Mouse (Mus musculus) yolk sac, embryonic 10.5 days (tissue): ENCODE measurements at regions not wholly inside any gene's neighbourhood (a gene's known extent, or its start where the extent isn't known, plus 50 kb on each side); places are given as distances from the start of the nearest gene placed in this dataset.

ENCODE experiments used
- DNase-seq: peaks from one replicate; pipeline ENCODE4 v3.0.0-alpha.2; 2017; ENCODE audit warnings: low spot score

DNA sequence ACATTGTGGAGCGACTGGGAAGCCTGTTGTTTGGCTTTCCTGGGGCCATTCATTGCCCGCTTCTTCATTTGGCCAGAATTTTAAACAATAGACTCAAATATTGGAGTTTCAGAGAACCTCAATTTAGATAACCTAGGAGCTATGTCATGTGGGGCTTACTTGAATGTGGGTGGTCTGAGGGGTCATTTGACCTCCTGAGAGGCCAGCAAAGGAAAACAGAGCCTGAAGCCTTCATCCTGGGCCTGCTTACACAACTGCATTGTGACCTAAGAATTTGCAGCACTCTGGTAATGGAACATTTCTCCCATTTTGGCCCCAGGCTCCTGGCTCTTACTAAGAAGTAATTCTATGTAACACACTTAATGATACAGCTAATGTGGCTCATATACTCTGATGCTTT, 348.2 kb downstream of the Fat4 start:
- no peak for DNase-seq

DNA sequence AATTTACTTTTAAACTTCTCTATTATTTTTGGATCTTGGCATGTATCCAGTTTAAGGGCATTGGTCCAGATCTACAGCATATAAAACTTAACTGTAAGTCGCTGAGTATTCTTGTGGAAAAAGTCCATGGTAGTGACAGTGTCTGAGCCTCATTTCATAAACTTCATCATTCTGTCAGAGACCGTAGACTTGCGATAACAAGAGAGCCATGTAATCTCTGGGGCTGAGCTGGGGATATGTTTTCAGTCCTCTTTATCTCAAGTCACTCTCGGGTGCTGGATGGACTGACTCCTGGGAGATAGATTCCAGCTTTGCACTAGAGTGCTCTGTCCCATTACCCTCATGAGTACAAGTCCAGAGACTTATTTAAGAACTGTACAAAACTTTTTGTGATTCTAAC, 362.0 kb downstream of the Fat4 start:
- DNase-seq, result no peak

DNA sequence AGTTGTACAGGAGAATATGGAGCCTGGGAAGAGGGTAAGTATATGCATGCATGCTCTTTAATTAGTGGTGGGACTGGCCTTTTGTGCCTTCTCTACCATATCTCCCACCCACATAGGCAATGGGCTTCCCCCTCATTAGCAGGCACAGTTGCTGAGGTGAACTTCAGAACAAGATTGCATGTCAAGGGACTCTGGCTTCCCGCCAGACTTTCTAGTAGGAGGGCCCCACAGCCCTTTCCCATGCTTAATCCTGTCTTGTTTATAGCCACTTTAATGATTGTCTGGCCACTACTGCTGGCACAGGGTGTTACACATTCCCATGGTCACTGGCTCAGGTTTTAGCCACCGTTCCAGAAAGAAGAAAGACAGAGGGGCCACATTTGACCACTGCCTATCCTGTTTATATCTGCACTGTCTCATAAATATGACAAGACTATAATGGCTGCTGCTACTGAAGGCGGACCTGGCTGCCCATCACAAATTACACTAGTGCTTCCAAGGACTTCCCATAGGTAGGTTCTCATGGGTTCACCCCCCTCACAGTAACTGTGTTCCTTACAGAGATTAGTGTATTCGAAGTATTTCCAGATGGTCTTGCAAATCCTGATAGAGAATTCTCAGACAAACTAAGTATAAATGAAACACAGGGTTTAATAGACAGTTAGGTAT, 362.6 kb downstream of the Fat4 start:
- no peak for DNase-seq

DNA sequence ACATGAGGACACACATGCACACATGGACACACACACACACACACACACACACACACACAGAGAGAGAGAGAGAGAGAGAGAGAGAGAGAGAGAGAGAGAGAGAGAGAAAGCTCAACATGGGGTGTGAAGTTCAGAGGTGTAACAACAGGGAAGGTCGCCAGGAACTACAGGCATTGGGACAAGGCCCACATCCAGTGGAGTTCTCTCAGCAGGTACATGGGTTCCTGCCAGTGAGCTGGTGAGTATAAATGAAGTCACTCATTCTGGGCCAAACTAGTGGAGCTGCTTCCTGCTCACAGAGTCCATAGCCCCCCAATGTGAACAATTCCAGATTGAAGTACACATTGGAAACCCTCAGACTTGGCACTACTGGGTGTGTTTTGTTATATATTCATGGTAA, 366.3 kb downstream of the Fat4 start:
- DNase-seq, result no peak

DNA sequence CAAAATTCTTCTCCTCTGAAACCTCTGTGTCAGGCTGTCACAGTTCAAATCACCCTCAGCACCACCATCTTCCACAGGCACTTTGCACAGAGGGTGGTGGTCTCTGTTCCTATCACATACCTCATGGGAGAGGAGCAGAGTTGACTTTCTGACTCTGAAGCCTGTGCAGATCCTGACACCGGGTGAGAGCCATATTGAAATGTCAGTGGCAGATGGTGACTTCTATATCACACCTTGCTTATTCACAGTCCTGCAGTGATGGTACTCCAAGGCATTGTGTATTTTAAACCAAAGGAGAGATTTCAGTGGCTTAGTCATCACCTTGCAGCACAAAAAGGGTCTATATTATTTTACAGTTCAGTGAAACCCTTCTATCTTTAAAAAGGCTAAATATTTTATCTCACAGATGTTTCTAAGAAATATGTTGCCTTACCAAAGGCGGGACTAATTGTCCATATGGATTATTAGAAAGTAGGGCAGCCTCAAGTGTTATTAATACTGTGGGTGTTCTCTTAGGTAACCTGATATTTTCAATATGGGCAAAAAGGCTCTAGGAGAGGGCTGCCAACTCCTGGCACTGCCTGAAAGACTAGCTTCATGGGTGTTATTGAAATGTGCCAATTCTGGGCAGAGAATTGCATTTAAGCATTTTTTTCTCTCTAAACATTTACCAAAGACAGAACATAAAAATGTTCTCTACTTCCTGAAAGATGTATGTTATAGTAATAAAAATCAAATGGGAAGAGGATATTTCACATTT, 378.1 kb downstream of the Fat4 start:
- no peak for DNase-seq

DNA sequence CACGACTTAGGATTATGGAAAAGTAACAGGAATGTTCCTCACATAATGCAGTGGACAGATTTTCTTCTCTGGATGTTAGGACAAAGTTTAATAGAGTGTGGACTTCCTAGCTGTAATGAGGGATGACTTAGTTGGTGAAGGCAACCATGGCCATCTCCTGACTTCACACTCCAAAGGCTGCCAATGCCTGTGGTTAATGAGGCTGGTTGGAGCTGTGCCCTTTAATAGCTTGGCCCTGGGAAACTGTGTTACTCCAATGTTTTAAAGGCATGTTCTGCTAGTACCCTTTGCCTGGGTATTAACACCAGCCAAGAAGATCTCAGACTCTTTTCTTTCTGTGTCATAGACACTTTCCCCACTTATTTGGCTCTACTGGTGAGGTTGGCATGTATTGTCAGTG, 378.9 kb downstream of the Fat4 start:
- DNase-seq, result no peak

DNA sequence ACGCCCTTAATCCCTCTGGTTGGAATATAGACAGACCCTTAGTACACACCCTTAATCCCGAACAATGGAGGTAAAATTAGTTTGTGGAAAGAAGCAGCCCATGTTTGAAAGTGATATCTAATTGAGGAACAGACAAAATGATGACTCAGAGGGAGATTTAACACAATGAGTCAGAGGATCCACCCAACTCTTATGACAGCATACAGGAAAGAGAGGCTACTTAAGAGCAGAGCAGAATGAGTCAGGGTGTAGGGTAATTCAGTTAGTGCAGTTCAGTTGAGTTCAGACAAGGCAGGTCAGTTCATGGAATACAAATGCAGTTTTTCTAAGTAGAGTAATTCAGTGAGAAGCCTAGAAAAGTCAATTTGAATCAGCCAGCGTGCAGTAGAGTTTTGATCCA, 382.6 kb downstream of the Fat4 start:
- no peak for DNase-seq

DNA sequence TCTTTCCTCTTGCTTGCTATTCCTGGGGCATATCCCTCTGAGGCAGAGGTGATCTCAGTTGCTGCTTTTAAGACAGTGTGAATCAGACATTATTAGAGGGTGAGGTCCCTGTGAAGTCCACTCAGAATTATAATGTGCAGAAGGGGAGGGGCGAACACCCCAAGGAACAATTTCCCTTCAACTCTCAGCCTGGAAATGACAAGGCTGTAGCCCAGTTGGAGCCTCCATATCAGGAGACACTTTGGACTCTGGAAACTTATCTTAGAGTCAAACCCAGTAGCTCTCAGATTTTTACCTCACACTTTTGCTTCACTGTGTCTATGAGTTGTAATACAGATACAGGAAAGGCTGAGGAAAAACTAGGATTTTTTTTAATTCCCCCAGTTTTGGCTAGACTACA, 385.9 kb downstream of the Fat4 start:
- no peak for DNase-seq

DNA sequence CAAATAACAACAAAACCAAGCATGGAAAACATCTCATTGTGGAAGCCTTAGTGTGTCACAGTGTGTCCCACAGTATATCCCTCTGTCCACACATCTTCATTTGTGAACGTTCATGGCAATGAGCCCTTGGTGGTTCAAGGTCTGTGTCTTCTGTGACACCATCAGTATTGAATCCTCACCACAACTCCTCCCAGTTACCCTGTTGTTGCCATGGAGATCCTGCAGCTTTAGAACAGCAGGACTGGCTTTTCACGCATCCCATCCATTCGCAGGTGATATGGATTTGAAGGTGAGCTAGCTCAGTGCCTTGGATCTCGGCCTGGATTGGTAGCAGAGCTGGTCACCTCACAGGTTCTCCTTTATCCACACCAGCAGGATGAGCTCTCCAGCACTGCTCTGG, 390.2 kb downstream of the Fat4 start:
- no peak for DNase-seq

DNA sequence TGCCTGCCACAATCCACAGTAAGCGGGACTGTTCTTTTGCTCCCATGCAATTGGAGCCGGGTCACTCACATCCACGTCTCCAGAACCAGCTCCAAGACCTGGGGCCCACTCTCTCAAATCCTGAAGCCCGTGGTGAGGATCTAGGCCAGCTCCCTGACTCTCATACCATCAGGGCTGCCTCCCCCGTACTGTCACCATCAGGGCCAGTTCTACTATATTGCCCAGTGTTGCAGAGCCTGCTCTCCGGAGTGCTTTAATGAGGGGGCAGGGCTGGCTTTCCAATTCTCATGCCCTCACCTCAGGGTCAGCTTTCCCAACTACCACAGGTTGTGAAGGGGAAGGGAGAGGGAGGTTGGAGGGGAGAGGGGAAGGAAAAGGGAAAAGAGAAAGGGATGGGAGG, 390.6 kb downstream of the Fat4 start:
- DNase-seq, result no peak

DNA sequence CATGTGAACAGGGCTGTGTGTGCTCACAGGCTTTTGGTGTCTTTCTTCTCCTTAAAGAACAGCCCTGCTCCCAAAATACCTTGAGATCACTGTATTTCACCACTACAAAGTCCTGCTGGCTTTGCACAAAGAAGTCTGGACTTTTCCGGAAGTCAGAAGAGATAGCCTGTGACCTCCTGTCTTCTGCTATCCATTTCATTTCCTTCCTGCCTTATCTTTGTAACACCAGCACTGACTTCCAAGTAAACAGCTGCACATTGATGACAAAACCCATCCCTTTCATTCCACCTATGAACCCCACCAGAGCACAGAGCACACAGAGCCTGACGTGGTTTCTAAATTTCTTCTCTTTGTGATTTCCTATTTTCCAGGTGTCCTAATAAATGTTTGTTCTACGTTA, 408.5 kb downstream of the Fat4 start:
- DNase-seq, result peak; percentile 20

DNA sequence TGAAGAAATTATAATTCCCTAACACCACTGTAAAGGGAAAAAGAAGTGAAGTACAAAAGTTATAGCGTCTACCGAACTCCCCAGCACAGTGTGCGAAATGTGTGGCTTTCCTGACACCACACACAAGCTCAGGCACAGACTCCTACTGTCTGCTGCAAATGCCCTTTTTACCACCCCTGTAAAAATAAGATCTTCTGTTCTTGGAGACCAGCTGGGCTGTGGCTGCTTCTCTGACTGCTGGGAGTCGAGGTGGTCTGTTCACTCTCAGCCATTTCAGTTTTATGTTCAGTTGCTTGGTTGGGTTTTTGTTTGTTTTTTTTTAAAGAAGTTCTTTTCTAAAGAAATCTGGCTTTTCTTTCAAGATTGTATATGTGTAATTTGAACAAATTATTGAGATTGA, 409.5 kb downstream of the Fat4 start:
- no peak for DNase-seq

DNA sequence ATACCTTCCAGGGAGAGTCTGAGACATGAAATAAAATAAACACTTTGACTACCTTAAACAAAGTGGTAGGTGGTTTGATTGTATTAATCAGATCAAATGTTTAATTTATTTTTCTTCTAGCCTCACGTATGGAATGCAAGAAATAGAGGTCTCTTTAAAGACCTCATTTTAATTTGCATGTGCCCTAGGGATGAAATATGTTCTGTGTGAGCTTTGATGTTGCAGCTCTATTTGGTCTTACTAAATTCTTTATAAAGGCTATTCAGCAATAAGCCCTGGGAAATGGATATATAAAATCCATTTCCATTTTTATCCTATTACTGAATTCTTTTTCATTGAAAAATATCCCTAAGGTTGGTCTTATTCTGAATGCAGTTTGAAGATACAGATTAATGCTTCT, 422.7 kb downstream of the Fat4 start:
- no peak for DNase-seq

DNA sequence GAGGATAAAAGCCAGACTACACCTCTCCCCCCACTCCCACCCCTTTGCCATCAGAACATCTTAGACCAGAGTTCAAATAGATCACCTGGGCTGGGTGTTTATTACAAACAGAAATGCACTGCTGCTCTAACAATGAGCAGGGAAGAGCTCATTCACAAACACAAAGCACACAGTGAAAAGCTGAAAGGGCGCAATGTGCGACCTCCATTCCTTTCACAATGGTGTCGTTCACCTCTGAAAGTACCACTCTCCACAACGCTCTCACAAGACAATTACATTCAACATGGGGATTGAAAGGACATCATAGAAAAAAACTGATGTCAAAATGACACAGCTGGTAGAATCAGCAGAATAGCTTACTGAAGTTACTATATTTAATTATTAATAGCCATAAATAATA, 426.8 kb downstream of the Fat4 start:
- no peak for DNase-seq

DNA sequence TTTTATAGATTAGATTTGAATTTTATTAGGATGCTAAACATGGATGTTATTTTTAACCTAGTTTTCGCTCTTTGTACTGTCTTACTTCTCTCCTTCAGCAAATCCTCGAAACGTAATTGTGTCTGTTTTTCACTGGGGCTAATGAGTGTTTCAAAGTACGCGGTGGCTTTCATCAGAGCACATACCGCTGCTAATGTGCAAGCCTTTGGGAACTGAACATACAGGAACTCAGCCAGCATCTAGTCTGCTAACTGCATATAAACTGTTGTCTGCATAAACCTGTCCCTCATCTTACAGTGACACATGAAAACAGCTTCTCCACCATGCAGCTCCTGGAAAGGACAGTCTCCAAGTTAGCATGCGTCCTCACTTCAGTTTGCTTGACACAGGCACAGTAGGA, 434.1 kb downstream of the Fat4 start:
- no peak for DNase-seq

DNA sequence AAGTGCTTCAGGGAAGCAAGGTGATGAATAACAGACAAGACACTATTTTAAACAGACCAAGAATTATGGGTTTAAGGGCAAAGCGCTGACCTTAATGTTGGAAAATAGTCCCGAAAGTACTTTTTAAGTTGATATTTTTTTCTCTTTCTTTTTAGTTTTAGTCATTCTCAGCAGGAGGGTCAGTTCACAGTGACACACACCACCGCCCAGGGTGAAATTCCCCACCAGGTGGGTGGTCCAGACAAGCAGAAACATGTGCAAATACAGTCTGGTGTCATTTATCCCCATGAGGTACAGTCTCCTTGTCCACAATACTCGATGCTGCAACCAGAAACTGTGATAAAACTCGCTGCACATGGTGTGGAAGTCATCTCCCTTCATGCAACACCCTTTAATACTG, 435.5 kb downstream of the Fat4 start:
- DNase-seq, result peak; percentile 29

DNA sequence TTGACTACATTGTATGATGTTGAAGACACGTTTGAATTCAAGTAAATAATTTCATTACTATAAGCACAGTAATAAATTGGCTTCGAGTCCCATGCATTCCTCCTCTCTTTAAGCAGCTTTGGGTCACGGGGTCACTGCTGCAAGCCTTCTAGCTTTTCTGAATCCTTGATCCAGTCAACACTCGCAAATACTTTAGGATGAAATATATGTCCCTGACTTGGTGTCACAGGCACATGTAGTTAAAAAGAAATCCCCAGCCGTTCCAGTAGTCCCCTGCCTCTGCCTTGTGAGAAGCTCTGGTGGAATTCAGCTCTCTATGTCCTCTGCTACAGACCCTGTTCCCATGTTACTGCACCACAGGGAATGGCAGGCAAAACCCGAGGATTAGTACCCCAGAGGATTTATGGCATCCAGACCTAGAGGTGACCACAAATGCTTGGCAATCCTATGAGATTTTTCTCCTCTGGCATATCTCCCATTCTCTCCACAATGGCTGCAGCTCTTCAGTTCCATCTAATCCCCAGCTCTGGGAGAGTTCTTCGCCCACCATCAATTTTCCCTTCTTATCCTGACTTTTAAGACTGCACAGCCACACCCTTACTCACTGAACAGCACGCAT, 449.0 kb downstream of the Fat4 start:
- peak; percentile 5 for DNase-seq

DNA sequence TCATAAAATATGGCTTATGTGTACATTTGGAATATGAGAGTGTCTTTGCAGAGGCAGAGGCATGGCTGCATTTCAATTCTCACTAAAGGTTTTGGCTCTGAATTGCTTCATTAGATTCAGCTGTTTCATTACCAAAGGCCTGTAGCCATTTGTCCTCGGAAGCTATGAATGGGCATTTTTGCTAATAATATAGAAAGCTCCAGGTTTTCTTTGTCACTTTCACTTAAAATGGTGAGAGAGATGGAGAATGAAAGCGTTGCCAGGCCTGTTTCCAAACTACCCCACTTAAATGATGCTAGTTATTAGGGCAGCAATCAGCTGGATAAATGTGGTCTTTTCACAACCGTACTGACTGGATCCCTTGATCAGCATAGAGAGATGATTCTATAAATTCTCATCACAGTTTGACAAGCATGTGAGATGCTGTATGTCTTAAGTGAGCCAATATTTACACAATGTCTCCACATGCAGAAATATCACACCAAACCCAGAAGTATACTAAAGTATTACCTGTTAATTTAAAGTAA, 454.5 kb downstream of the Fat4 start:
- no peak for DNase-seq

DNA sequence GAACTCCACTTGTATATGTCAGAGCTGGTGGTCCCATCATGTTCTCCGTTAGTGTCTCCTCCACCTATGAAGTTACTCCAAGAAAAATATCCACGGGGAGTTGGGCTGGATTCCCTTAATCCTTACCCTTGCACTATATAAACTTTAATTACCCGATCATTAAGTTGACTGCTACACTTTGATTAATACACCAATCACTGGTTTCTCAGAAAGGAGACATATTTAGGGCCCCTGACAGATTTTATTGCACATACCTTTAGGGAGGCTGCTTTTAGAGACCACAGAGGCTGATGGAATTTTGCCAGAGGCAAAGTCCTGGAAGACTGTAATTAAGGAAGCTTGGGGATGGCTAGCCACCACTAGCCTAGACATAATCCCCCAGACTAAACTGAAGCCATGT, 457.3 kb downstream of the Fat4 start:
- DNase-seq, result no peak

DNA sequence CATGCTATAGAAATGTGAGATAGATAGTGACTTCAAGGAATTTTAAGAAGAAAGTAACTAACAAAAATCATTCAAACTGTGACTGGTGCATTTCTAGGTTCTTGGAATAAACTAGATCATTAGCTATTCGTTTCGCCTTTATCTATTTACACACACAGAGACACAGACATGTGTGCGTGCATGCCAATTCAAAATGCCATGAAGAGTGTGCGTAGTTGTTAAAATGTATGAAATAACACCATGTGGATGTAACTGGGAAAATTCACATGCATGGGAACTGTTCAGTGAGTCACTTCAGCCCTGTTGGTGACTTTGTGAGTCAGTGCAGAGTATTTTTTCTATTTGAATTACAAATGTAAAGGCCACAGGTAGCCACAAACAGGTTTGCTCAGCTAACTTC, 460.8 kb downstream of the Fat4 start:
- DNase-seq, result no peak

DNA sequence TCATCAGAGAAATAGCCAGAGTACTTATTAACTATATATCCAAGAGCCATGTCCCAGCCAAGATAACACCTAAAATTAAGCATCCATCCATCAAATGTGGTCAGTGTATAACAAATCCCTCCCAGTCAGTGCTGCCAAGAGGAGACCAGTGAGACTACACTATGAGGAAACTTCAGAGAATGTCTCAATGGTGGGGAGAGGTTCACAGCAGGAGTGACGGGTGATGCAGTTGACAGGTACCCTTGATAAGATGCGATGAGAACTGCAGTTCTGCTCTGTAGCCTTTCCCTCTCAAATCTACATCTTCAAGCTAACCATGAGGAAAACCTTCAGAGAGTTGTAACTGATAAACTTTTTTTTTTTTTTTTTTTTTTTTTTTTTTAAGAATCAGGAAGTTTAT, 470.3 kb downstream of the Fat4 start:
- DNase-seq, result no peak

DNA sequence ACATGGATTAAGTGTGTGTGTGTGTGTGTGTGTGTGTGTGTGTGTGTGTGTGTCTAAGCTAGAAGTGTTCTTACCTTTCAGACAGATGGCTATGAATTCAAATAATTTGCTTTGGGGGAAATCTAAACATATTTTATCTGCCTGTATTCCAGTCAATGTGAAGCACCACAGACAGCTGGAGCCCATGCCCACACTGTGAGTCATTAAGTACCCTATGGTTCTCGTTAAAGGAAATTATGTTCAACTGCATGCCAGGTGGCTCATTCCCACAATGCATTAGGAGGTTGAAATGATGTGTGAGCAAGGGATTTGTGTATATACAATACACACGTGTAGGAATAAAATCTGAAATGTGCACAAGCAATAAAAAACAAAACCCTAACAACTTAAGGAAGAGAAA, 473.5 kb downstream of the Fat4 start:
- DNase-seq, result no peak

DNA sequence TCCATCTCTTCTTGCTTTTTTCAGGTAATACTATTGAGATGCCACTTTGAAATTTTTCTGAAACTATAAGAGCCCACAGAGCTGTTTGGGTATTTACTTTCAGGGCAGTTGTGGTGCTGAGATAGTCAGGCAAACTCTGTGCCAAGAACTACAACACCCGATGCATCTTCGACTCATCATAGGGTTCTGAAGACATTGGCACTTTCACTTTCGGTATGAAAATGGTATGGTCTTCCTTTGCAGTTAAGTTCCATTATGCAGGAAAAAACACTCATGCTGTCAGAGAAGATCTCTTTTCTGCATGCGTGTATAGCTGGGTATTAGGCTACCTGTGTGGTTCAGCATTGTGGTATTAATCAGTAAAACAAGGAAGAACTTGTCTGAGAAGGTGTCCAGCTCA, 484.2 kb downstream of the Fat4 start:
- DNase-seq, result no peak
